Mouse (Mus musculus) thymus, adult 2 months (tissue): Measurements from ENCODE around the gene Prdm5. TPM values are rescaled to one million over a fixed set of nuclear protein-coding genes. Genes with fewer than 3 reads are reported as not detected.

Source experiments
- DNase-seq: peaks from one replicate; pipeline ENCODE4 v3.0.0; 2021
- H3K27ac ChIP-seq: fragments of 200-500 bp; 2 replicates; pipeline ENCODE4 v1.5.1; 2012; ENCODE audit warnings: low read length, control low read depth; ENCODE audit not compliant: control insufficient read depth, insufficient read depth
- H3K27me3 ChIP-seq: fragments of 200-500 bp; 2 replicates; pipeline ENCODE4 v1.6.1; 2012; ENCODE audit warnings: mild to moderate bottlenecking, low read length, moderate library complexity, mixed read lengths; ENCODE audit not compliant: control insufficient read depth, insufficient read depth
- H3K36me3 ChIP-seq: fragments of 200-500 bp; 2 replicates; pipeline ENCODE4 v1.6.1; 2012; ENCODE audit warnings: mild to moderate bottlenecking, low read length, moderate library complexity; ENCODE audit not compliant: control insufficient read depth, insufficient read depth
- H3K4me1 ChIP-seq: fragments of 200-500 bp; replicated peaks from 2 replicates; pipeline ENCODE4 v1.6.1; 2012; ENCODE audit warnings: low read length; ENCODE audit not compliant: control insufficient read depth, insufficient read depth
- H3K4me3 ChIP-seq: fragments of 200-500 bp; 2 replicates; pipeline ENCODE4 v1.5.1; 2012; ENCODE audit warnings: mild to moderate bottlenecking, low read length, control low read depth, moderate library complexity; ENCODE audit not compliant: control insufficient read depth, insufficient read depth
- CTCF ChIP-seq: fragments of 200-500 bp; IDR thresholded peaks from 2 replicates; pipeline ENCODE4 v1.5.1; 2012; ENCODE audit warnings: mild to moderate bottlenecking, control low read depth, low read length, moderate library complexity, borderline replicate concordance; ENCODE audit not compliant: control insufficient read depth, poor library complexity, insufficient read depth; ENCODE audit errors: extremely low read depth
- POLR2A ChIP-seq: fragments of 200-500 bp; IDR thresholded peaks from 2 replicates; pipeline ENCODE4 v1.6.1; 2012; ENCODE audit warnings: mild to moderate bottlenecking, low read length, control low read depth, moderate library complexity; ENCODE audit not compliant: control insufficient read depth, poor library complexity, insufficient read depth; ENCODE audit errors: extremely low read depth
- WGBS: fragments of 180-500 bp; shearing (Covaris S2); methylation state at CpG from one replicate; pipeline ENCODE4 v1.1.7; 2018; 5-methylcytosine and 5-hydroxymethylcytosine counted together
- polyA plus RNA-seq: library from polyadenylated mRNA; depleted of rRNA; stranded (reverse); fragments of >200 nt; gene quantifications from 2 replicates; pipeline ENCODE4 v1.2.3, GENCODE M21; 2012

The Prdm5 gene
- polyA plus RNA-seq, 1 experiment = 0.85 TPM

GRCm38 (mm10) chr6:65764459-65764858, 14.3 kb upstream of the Prdm5 start:
- no peak for DNase-seq

GRCm38 (mm10) chr6:65765057-65765456, 13.7 kb upstream of the Prdm5 start:
- WGBS = 6% methylated on average over 8 of the region's 8 CpGs
- TF ChIP-seq POLR2A = no peak
- no peak for TF ChIP-seq CTCF
- H3K27ac ChIP-seq = no peak overlapping the region
- no peaks in the 10 kb centered on the region for H3K36me3 ChIP-seq
- no peaks in the 10 kb centered on the region for H3K4me1 ChIP-seq
- no peak for DNase-seq
- no peaks in the 10 kb centered on the region for H3K27me3 ChIP-seq
- H3K4me3 ChIP-seq = no peak overlapping the region

More at GRCm38 (mm10) chr6:65764459-65764858, 14.3 kb upstream of the Prdm5 start:
- no peaks in the 10 kb centered on the region for H3K4me1 ChIP-seq
- no peaks in the 10 kb centered on the region for H3K27me3 ChIP-seq
- WGBS = 93% methylated on average over 2 of the region's 2 CpGs
- no peaks in the 10 kb centered on the region for H3K36me3 ChIP-seq
- no peak for TF ChIP-seq CTCF
- no peak for TF ChIP-seq POLR2A
- no peak overlapping the region for H3K27ac ChIP-seq
- H3K4me3 ChIP-seq = no peak overlapping the region

GRCm38 (mm10) chr6:65765752-65766397, 12.9 kb upstream of the Prdm5 start:
- TF ChIP-seq POLR2A = no peak
- TF ChIP-seq CTCF = no peak
- Histone ChIP-seq H3K27ac (no peak overlapping the region), H3K4me3 (no peak overlapping the region), H3K36me3 (no peaks in the 10 kb centered on the region), H3K27me3 (no peaks in the 10 kb centered on the region), H3K4me1 (no peaks in the 10 kb centered on the region)
- no peak for DNase-seq
- 95% methylated on average over 13 of the region's 13 CpGs for WGBS

DNA sequence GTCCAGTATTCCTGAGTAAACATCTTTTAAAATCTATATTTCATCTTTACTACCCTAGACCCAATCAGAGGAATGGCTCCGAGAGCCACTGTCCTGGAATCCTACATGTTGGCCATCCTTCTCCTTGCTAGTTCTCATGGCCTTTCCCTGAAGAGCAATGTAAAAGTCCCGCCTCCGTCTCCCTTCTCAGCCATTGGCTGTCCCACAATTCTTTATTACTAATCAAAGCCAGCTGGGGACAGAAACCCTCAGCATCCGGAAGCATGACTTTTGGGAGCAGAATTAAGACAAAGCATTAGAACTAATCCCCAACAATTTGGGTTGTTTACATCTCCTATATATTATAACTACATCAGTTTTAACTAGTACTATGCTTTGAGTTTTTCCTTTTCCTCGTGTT, 10.9 kb upstream of the Prdm5 start:
- no peak overlapping the region for H3K27ac ChIP-seq
- no peaks in the 10 kb centered on the region for H3K36me3 ChIP-seq
- H3K4me1 ChIP-seq = no peaks in the 10 kb centered on the region
- no peak for TF ChIP-seq POLR2A
- no peak for TF ChIP-seq CTCF
- WGBS = 95% methylated on average over 5 of the region's 5 CpGs
- H3K27me3 ChIP-seq = no peaks in the 10 kb centered on the region
- H3K4me3 ChIP-seq = no peak overlapping the region
- DNase-seq = no peak

GRCm38 (mm10) chr6:65773566-65773965, 5.2 kb upstream of the Prdm5 start:
- TF ChIP-seq POLR2A = no peak
- no peak for TF ChIP-seq CTCF
- Histone ChIP-seq H3K4me3 (no peak overlapping the region), H3K27me3 (no peaks in the 10 kb centered on the region), H3K36me3 (no peaks in the 10 kb centered on the region), H3K4me1 (peaks cover under 1% of the 10 kb centered on the region), H3K27ac (no peak overlapping the region)
- no peak for DNase-seq
- WGBS = 38% methylated on average over 4 of the region's 4 CpGs

GRCm38 (mm10) chr6:65779689-65780233, 973 bp downstream of the Prdm5 start:
- H3K4me1 ChIP-seq = peaks cover 4% of the 10 kb centered on the region
- WGBS = 96% methylated on average over 4 of the region's 4 CpGs

More at GRCm38 (mm10) chr6:65779689-65780233, 973 bp downstream of the Prdm5 start:
- DNase-seq = no peak
- no peak overlapping the region for H3K27ac ChIP-seq
- no peak overlapping the region for H3K4me3 ChIP-seq
- no peaks in the 10 kb centered on the region for H3K27me3 ChIP-seq
- no peaks in the 10 kb centered on the region for H3K36me3 ChIP-seq
- TF ChIP-seq POLR2A (no peak), CTCF (no peak)
